Mouse (Mus musculus) hindlimb bud, embryonic 11.5 days (tissue): ENCODE measurements around the gene Slc12a9.

ENCODE experiments used
- DNase-seq: peaks from one replicate; pipeline ENCODE4 v3.0.0-alpha.2; 2012; ENCODE audit warnings: low read depth, low spot score; ENCODE audit errors: extremely low spot score

Slc12a9 gene

GRCm38 (mm10) chr5:137313466-137314192 lies 19.8 kb downstream of the Slc12a9 start:
- DNase-seq, result no peak

GRCm38 (mm10) chr5:137308356-137308755 lies 25.0 kb downstream of the Slc12a9 start:
- no peak for DNase-seq

GRCm38 (mm10) chr5:137307071-137307912 lies 26.1 kb downstream of the Slc12a9 start, which contains the start of gene Srrt:
Gene Srrt (minus strand): TSS chr5:137307674.
- peak; percentile 98 for DNase-seq

GRCm38 (mm10) chr5:137306439-137307005 lies 26.9 kb downstream of the Slc12a9 start:
- DNase-seq, result no peak

GRCm38 (mm10) chr5:137305822-137306221 lies 27.6 kb downstream of the Slc12a9 start:
- no peak for DNase-seq

GRCm38 (mm10) chr5:137304816-137305215 lies 28.6 kb downstream of the Slc12a9 start:
- no peak for DNase-seq

GRCm38 (mm10) chr5:137304165-137304564 lies 29.2 kb downstream of the Slc12a9 start:
- no peak for DNase-seq

GRCm38 (mm10) chr5:137303609-137304008 lies 29.8 kb downstream of the Slc12a9 start:
- DNase-seq, result no peak

- no peak for DNase-seq
Observed at GRCm38 (mm10) chr5:137301253-137301652, 32.1 kb downstream of the Slc12a9 start.

GRCm38 (mm10) chr5:137299240-137299639 lies 34.2 kb downstream of the Slc12a9 start:
- DNase-seq, result no peak

GRCm38 (mm10) chr5:137297126-137297525 lies 36.3 kb downstream of the Slc12a9 start:
- DNase-seq, result no peak

- no peak for DNase-seq
Observed at GRCm38 (mm10) chr5:137295712-137296111, 37.7 kb downstream of the Slc12a9 start.

- no peak for DNase-seq
Observed at GRCm38 (mm10) chr5:137295296-137295695, 38.1 kb downstream of the Slc12a9 start.

GRCm38 (mm10) chr5:137294744-137295093 lies 38.7 kb downstream of the Slc12a9 start:
- no peak for DNase-seq

- peak; percentile 86 for DNase-seq
Observed at GRCm38 (mm10) chr5:137293839-137294743, 39.3 kb downstream of the Slc12a9 start, which contains the start of gene Ufsp1. Gene Ufsp1 (plus strand): TSS chr5:137294629.

GRCm38 (mm10) chr5:137293282-137293681 lies 40.1 kb downstream of the Slc12a9 start:
- DNase-seq, result no peak

- no peak for DNase-seq
Observed at GRCm38 (mm10) chr5:137291381-137291926, 41.9 kb downstream of the Slc12a9 start.

- no peak for DNase-seq
Observed at GRCm38 (mm10) chr5:137290677-137291076, 42.7 kb downstream of the Slc12a9 start.

- DNase-seq, result no peak
Observed at GRCm38 (mm10) chr5:137289591-137290365, 43.6 kb downstream of the Slc12a9 start.
